Mouse (Mus musculus) forebrain, embryonic 11.5 days (tissue): ENCODE data around the gene Tubgcp2. TPM values are rescaled to one million over a fixed set of nuclear protein-coding genes. Genes with fewer than 3 reads are reported as not detected.

Experiments used
- ATAC-seq: fragments of 200-750 bp; cut with Nextera tagmentation; replicated peaks from 2 replicates; pipeline ENCODE4 v1.8.0; 2017; ENCODE audit warnings: moderate TSS enrichment; ENCODE audit not compliant: low FRiP score
- DNase-seq: peaks from one replicate; pipeline ENCODE4 v3.0.0-alpha.2; 2017; ENCODE audit warnings: low spot score
- H3K27ac ChIP-seq: fragments of 300-500 bp; sonication (generic); 2 replicates; pipeline ENCODE4 v1.5.1; 2014; ENCODE audit warnings: low read depth, low read length
- H3K27me3 ChIP-seq: fragments of 300-500 bp; sonication (generic); 2 replicates; pipeline ENCODE4 v1.6.1; 2014; ENCODE audit warnings: mild to moderate bottlenecking, low read length, mixed read lengths; ENCODE audit not compliant: control insufficient read depth, insufficient read depth
- H3K36me3 ChIP-seq: fragments of 300-500 bp; sonication (generic); 2 replicates; pipeline ENCODE4 v1.6.1; 2014; ENCODE audit warnings: mild to moderate bottlenecking, low read length, moderate library complexity, mixed read lengths; ENCODE audit not compliant: control insufficient read depth, insufficient read depth
- H3K4me1 ChIP-seq: fragments of 300-500 bp; sonication (generic); replicated peaks from 2 replicates; pipeline ENCODE4 v1.6.1; 2014; ENCODE audit warnings: low read length, mixed read lengths; ENCODE audit not compliant: control insufficient read depth, insufficient read depth
- H3K4me2 ChIP-seq: fragments of 300-500 bp; sonication (generic); 2 replicates; pipeline ENCODE4 v1.6.1; 2014; ENCODE audit warnings: low read depth, mild to moderate bottlenecking, low read length, moderate library complexity, mixed read lengths; ENCODE audit not compliant: severe bottlenecking
- H3K4me3 ChIP-seq: fragments of 300-500 bp; sonication (generic); 2 replicates; pipeline ENCODE4 v1.5.1; 2014; ENCODE audit warnings: low read depth, low read length
- H3K9ac ChIP-seq: fragments of 300-500 bp; sonication (generic); 2 replicates; pipeline ENCODE4 v1.6.1; 2014; ENCODE audit warnings: low read length
- H3K9me3 ChIP-seq: fragments of 300-500 bp; sonication (generic); 2 replicates; pipeline ENCODE4 v1.6.1; 2016; ENCODE audit warnings: low read length, mixed read lengths; ENCODE audit not compliant: control insufficient read depth
- WGBS: fragments of 180-500 bp; shearing (Covaris S2); extraction: QIAGEN DNeasy Blood & Tissue Kit; methylation state at CpG from one replicate; pipeline ENCODE4 v1.1.7; 2014; 5-methylcytosine and 5-hydroxymethylcytosine counted together
- polyA plus RNA-seq: library from polyadenylated mRNA; unstranded; fragments of >200 nt; fragmentation: Nextera tagmentation; extraction: Ambion mirVana; gene quantifications from 2 replicates; pipeline ENCODE4 v1.2.1, GENCODE M21; 2014

Gene Tubgcp2
- polyA plus RNA-seq, 1 experiment from 2014 or later, result 75.6 TPM

- H3K4me2 ChIP-seq, result no peak overlapping the region
- no peaks in the 10 kb centered on the region for H3K27me3 ChIP-seq
- H3K9ac ChIP-seq, result no peak overlapping the region
- no peak for ATAC-seq
- peaks cover 7% of the 10 kb centered on the region; the same call in 1 of the 2 replicates for H3K4me1 ChIP-seq
- no peaks in the 10 kb centered on the region for H3K9me3 ChIP-seq
- no peak overlapping the region for H3K4me3 ChIP-seq
- H3K27ac ChIP-seq, result no peak overlapping the region
- DNase-seq, result no peak
- 67% methylated on average over 3 of the region's 3 CpGs for WGBS
- no peaks in the 10 kb centered on the region for H3K36me3 ChIP-seq
Observed at GRCm38 (mm10) chr7:139980778-139981177, 55.7 kb downstream of the Tubgcp2 start.

GRCm38 (mm10) chr7:139979011-139979719, 57.3 kb downstream of the Tubgcp2 start:
- DNase-seq (no peak), ATAC-seq (peak; percentile 44)
- Histone ChIP-seq H3K4me2 (peak overlapping the region; percentile 85), H3K4me1 (peaks cover 7% of the 10 kb centered on the region; the same call in 1 of the 2 replicates), H3K27me3 (no peaks in the 10 kb centered on the region), H3K4me3 (peak overlapping the region; percentile 58), H3K9ac (peak overlapping the region; percentile 43; the same call in 1 of the 2 replicates), H3K36me3 (no peaks in the 10 kb centered on the region), H3K27ac (no peak overlapping the region), H3K9me3 (no peaks in the 10 kb centered on the region)
- WGBS, result 46% methylated on average over 13 of the region's 13 CpGs

- DNase-seq, result peak; percentile 88
- H3K36me3 ChIP-seq, result no peaks in the 10 kb centered on the region
- H3K9ac ChIP-seq, result peak within 1 kb of the TSS; percentile 69
- H3K4me2 ChIP-seq, result peak within 1 kb of the TSS; percentile 85
- no peaks in the 10 kb centered on the region for H3K9me3 ChIP-seq
- no peak within 1 kb of the TSS for H3K27ac ChIP-seq
- no peaks in the 10 kb centered on the region for H3K27me3 ChIP-seq
- H3K4me1 ChIP-seq, result peaks cover 7% of the 10 kb centered on the region; the same call in 1 of the 2 replicates
- peak within 1 kb of the TSS; percentile 58 for H3K4me3 ChIP-seq
- ATAC-seq, result peak; percentile 93
- 4% methylated on average over 32 of the region's 32 CpGs for WGBS
Observed at GRCm38 (mm10) chr7:139978278-139978892, 58.1 kb downstream of the Tubgcp2 start, which contains the start of gene 6430531B16Rik. 6430531B16Rik (minus strand) TSS chr7:139978755.

- DNase-seq, result no peak
- Histone ChIP-seq H3K4me1 (peaks cover 7% of the 10 kb centered on the region; the same call in 1 of the 2 replicates), H3K27ac (no peak overlapping the region), H3K27me3 (no peaks in the 10 kb centered on the region), H3K4me2 (no peak overlapping the region), H3K9ac (no peak overlapping the region), H3K9me3 (no peaks in the 10 kb centered on the region), H3K36me3 (no peaks in the 10 kb centered on the region), H3K4me3 (no peak overlapping the region)
- ATAC-seq, result no peak
- 46% methylated on average over 5 of the region's 5 CpGs for WGBS
Observed at GRCm38 (mm10) chr7:139975471-139975870, 61.0 kb downstream of the Tubgcp2 start.

- ATAC-seq, result no peak
- Histone ChIP-seq H3K27me3 (no peaks in the 10 kb centered on the region), H3K9me3 (no peaks in the 10 kb centered on the region), H3K4me1 (peaks cover 7% of the 10 kb centered on the region; the same call in 1 of the 2 replicates), H3K36me3 (no peaks in the 10 kb centered on the region), H3K9ac (no peak overlapping the region), H3K27ac (no peak overlapping the region), H3K4me3 (no peak overlapping the region), H3K4me2 (no peak overlapping the region)
- DNase-seq, result no peak
- 92% methylated on average over 10 of the region's 10 CpGs for WGBS
Observed at GRCm38 (mm10) chr7:139974307-139974706, 62.2 kb downstream of the Tubgcp2 start.

GRCm38 (mm10) chr7:139972923-139973331, 63.5 kb downstream of the Tubgcp2 start:
- H3K4me1 ChIP-seq, result peaks cover 1% of the 10 kb centered on the region; the same call in 1 of the 2 replicates
- H3K9me3 ChIP-seq, result no peaks in the 10 kb centered on the region
- no peak overlapping the region for H3K4me3 ChIP-seq
- DNase-seq, result no peak
- H3K27me3 ChIP-seq, result no peaks in the 10 kb centered on the region
- no peaks in the 10 kb centered on the region for H3K36me3 ChIP-seq
- ATAC-seq, result no peak
- no peak overlapping the region for H3K27ac ChIP-seq
- H3K4me2 ChIP-seq, result no peak overlapping the region
- H3K9ac ChIP-seq, result no peak overlapping the region

- Histone ChIP-seq H3K36me3 (no peaks in the 10 kb centered on the region), H3K4me3 (no peak overlapping the region), H3K9me3 (no peaks in the 10 kb centered on the region), H3K9ac (no peak overlapping the region), H3K4me1 (no peaks in the 10 kb centered on the region; the same call in 1 of the 2 replicates), H3K27me3 (no peaks in the 10 kb centered on the region), H3K4me2 (no peak overlapping the region), H3K27ac (no peak overlapping the region)
- no peak for ATAC-seq
- no peak for DNase-seq
- 70% methylated on average over 6 of the region's 6 CpGs for WGBS
Observed at GRCm38 (mm10) chr7:139971436-139971835, 65.0 kb downstream of the Tubgcp2 start.

GRCm38 (mm10) chr7:139970979-139971378, 65.5 kb downstream of the Tubgcp2 start:
- H3K9ac ChIP-seq, result no peak overlapping the region
- H3K9me3 ChIP-seq, result no peaks in the 10 kb centered on the region
- no peak for ATAC-seq
- no peaks in the 10 kb centered on the region; the same call in 1 of the 2 replicates for H3K4me1 ChIP-seq
- no peak overlapping the region for H3K4me2 ChIP-seq
- 78% methylated on average over 5 of the region's 5 CpGs for WGBS
- no peaks in the 10 kb centered on the region for H3K27me3 ChIP-seq
- H3K4me3 ChIP-seq, result no peak overlapping the region
- no peak for DNase-seq
- no peak overlapping the region for H3K27ac ChIP-seq
- H3K36me3 ChIP-seq, result no peaks in the 10 kb centered on the region
